Mouse (Mus musculus) cortical plate, adult 2 months (tissue): ENCODE measurements around the gene Slc22a1. TPM values are rescaled to one million over a fixed set of nuclear protein-coding genes. Genes with fewer than 3 reads are reported as not detected.

ENCODE experiments used
- H3K27ac ChIP-seq: fragments of 200-500 bp; 2 replicates; pipeline ENCODE4 v1.5.1; 2012; ENCODE audit warnings: low read length, control low read depth, inconsistent platforms; ENCODE audit not compliant: insufficient read depth
- H3K4me1 ChIP-seq: fragments of 200-500 bp; 2 replicates; pipeline ENCODE4 v1.6.1; 2011; ENCODE audit warnings: low read length; ENCODE audit not compliant: control insufficient read depth, insufficient read depth
- H3K4me3 ChIP-seq: fragments of 200-500 bp; 2 replicates; pipeline ENCODE4 v1.5.1; 2011; ENCODE audit warnings: mild to moderate bottlenecking, low read length, control low read depth; ENCODE audit not compliant: insufficient read depth
- CTCF ChIP-seq: fragments of 200-500 bp; IDR thresholded peaks from 2 replicates; pipeline ENCODE4 v1.5.1; 2011; ENCODE audit warnings: mild to moderate bottlenecking, control low read depth, low read length; ENCODE audit not compliant: insufficient read depth; ENCODE audit errors: extremely low read depth
- POLR2A ChIP-seq: fragments of 200-500 bp; IDR thresholded peaks from 2 replicates; pipeline ENCODE4 v1.6.1; 2011; ENCODE audit warnings: mild to moderate bottlenecking, low read length, control low read depth; ENCODE audit not compliant: insufficient read depth; ENCODE audit errors: extremely low read depth
- polyA plus RNA-seq: library from polyadenylated mRNA; depleted of rRNA; stranded (reverse); fragments of >200 nt; gene quantifications from 2 replicates; pipeline ENCODE4 v1.2.3, GENCODE M21; 2012

The Slc22a1 gene
- polyA plus RNA-seq, 1 experiment = 0.90 TPM

DNA sequence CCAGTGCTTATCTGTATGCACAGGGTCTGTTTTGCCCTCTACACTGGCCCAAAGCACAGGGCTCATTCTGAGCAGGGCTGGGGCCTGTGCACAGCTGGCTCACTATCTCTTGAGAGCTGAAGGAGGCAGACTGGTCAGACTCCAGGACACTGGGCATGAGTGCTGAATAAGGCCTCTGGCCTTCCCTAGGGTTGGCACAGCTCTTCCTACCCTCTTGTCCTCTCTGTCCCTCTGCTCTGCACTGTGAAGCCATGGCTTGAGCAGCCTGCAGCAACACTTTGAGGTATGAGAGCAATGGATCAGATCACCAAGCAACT lies 6.3 kb downstream of the Slc22a1 start:
- TF ChIP-seq CTCF (no peak), POLR2A (no peak)
- Histone ChIP-seq H3K4me1 (no peaks in the 10 kb centered on the region), H3K4me3 (no peak overlapping the region), H3K27ac (no peak overlapping the region)

DNA sequence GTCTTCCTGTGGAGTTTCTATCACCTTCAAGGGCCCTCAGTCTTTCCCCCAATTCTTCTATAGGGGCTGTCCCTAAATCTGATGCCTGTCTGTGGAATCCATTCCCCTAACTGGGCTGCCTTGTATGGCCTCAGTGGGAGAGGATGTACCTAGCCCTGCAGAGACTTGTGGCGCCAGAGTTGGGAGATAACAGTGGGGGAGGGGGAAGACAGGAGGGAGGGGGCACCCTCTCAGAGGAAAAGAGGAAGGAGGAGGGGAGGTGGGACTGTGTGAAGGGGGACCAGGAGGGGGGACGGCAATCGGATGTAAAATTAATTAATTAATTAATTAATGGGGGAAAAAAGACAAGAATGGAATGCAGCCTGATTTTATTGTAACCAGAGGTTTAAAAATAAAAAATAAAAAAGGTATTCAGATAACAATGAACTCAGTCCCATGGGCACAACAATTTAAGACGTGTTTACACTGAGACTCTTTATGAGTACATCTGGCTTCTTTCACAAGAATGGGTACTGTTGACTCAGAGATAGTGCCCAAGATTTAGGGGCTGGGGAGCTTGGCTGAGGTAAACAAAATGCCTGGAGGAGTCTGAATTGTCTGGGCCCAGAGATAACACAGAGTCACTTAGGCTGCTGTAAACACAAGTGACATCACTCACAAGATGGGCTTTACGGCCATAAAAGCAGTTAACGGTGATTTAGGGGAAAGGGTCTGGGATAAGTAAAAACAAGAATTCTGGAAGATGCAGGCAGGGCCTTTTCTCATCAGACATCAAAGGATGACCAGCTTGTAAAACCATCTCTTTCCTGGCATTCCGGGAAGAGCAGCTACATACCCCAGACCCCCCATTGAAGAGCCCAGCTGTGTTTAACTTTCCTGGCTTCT lies 6.9 kb downstream of the Slc22a1 start:
- no peak overlapping the region for H3K27ac ChIP-seq
- TF ChIP-seq POLR2A (no peak), CTCF (no peak)
- H3K4me3 ChIP-seq = no peak overlapping the region
- H3K4me1 ChIP-seq = no peaks in the 10 kb centered on the region

DNA sequence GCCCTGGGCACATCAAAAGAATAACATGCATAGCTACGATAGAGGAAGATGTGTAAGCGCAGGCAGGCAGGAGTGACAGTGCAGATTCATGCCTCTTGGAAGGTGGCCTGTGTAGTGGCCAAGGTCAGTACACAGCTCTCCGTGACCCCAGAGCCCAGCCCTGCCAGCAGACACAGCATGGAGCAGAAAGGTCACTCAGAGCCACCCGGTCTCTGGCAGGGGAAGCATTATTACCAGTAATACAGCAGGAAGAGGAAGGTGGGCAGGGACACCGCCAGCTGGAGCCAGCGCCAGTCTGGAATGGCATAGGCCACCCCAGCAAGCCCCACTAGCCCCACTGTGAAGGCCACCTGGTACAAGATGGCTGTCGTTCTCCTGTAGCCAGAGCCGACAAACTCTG lies 11.5 kb downstream of the Slc22a1 start:
- H3K4me3 ChIP-seq = no peak overlapping the region
- TF ChIP-seq POLR2A = no peak
- TF ChIP-seq CTCF = no peak
- H3K4me1 ChIP-seq = no peaks in the 10 kb centered on the region
- no peak overlapping the region for H3K27ac ChIP-seq

DNA sequence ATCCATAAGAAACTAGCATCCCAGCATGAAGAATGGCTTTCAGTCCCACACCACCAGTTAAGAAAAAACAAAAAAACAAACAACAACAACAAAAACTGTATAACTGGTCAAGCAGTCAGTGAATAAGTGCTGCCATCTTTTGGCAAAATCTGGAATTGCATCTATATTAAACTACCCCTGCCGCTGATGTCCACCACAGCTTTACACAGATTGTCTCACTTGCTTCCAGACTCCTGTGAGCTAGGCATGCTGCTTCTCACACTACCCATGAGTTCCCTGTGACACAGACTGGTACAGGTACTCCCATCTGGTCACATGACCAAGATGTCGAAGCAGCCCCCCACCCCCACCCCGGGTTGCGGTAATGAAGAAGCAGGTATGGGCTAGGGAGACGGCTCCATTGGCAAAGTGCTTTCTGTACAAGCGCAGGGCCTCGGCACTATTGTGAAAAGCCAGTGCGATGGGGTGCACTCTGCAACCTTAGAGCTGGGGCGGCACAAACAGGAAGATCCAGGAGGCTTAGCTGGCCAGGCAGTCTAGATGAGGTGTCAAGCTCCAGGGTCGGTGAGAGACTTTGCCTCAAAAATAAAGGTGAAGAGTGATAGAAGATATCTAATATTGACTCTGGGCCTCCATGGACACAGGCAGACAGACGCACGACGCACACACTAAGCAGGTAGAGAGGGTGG lies 14.9 kb downstream of the Slc22a1 start:
- H3K4me1 ChIP-seq = no peaks in the 10 kb centered on the region
- no peak overlapping the region for H3K4me3 ChIP-seq
- TF ChIP-seq CTCF = peak; percentile 51; the same call in 1 of the 2 replicates
- TF ChIP-seq POLR2A = no peak
- no peak overlapping the region for H3K27ac ChIP-seq

DNA sequence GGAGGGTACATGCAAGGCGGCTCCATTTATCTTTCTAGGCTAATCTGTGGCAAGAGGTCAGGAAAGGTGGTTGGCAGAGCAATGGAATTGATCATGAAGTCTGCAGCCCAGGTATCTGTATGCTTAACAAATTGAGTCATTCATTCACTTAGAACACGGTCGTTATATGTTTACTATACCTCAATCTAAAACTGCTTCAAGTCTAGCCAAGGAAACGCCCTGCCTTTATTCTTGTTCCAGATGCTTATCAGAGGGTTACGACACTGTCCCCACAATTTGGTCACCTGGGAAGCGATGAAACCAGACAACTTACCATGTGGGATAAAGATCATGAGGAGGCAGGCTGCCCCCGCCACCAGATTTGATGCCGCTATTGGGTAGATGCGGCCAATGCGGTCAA lies 16.4 kb downstream of the Slc22a1 start:
- no peak overlapping the region for H3K4me3 ChIP-seq
- TF ChIP-seq CTCF = no peak
- no peak for TF ChIP-seq POLR2A
- no peaks in the 10 kb centered on the region; the same call in 1 of the 2 replicates for H3K4me1 ChIP-seq
- no peak overlapping the region for H3K27ac ChIP-seq

DNA sequence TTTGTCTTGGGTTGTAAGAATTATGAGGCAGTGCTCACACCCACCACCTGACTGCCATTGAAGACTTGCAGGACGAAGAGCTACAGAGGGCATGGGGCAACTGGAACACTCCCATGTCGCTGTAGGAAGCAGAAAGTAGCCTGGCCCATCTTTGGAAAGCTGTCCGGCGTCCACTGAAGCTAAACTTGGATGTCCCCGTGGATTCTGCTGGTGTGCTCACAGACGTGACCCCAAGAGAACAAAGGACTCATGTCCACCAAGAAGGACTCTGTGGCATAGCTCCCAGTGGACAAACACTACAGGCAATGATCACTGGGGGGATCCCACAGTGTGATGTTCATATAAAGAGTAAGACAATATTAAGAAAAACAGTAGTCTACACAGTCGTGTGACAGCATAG lies 16.8 kb downstream of the Slc22a1 start:
- Histone ChIP-seq H3K4me3 (no peak overlapping the region), H3K27ac (no peak overlapping the region), H3K4me1 (no peaks in the 10 kb centered on the region; the same call in 1 of the 2 replicates)
- TF ChIP-seq CTCF = no peak
- no peak for TF ChIP-seq POLR2A

DNA sequence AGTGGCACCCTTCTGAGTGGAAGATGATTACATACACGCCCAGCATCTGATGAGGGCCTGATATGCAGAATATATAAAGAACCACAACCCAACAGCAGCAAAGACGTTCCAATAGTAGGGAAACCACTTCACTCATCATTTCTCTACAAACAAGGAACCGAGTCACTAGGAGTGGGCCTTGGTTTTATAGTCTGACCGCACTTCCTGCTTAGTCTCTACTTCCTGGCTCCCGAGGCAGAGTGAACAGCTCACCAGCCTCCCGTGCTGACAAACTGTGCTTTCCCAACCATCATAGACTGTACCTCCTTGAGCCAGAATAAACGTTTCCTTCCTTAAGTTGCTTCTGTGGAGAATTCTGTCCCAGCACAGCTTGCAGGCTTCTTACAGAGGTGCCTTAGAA lies 19.8 kb downstream of the Slc22a1 start:
- peaks cover 6% of the 10 kb centered on the region; the same call in 1 of the 2 replicates for H3K4me1 ChIP-seq
- H3K27ac ChIP-seq = no peak overlapping the region
- TF ChIP-seq CTCF (no peak), POLR2A (no peak)
- H3K4me3 ChIP-seq = no peak overlapping the region

DNA sequence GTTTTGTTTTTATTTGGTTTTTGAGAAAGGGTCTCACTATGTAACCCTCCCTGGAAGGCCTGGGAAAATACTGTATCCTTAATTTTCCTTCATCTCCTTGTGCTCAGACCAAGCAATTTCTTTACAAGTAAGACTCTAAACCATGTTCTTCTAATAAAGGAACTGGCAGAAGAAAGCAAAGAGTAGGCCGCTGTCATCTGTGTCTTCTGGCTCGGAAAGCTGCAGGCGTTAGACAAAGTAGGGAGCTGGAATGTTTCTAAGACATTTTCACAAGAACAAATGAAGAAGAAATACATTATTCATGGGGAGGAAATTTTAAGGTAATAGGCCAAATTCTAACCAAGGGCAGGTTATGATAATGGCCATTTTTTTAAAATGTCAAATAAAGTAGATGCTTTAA lies 21.6 kb downstream of the Slc22a1 start:
- Histone ChIP-seq H3K4me1 (peaks cover 6% of the 10 kb centered on the region; the same call in 1 of the 2 replicates), H3K27ac (no peak overlapping the region), H3K4me3 (no peak overlapping the region)
- TF ChIP-seq POLR2A (no peak), CTCF (no peak)

DNA sequence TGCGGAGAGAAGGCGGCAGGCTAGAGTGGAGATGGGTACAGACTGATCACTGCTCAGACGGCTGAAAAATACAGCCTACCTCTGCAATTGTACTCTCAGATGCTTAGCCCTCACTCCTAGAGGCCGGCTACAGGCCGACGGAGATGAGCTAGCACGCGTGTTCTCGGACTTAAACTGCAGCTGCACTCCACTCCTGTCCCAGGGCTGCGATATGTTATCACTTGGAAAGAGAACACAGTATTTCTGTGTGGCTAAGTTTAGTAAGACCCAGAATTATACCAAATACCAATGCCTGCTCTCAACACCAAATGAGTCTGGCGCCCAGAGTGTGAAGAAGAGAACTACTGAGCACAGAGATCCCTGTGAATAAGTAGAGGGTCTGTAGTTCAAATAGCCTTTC lies 23.0 kb downstream of the Slc22a1 start:
- H3K4me3 ChIP-seq = no peak overlapping the region
- TF ChIP-seq POLR2A (no peak), CTCF (no peak)

DNA sequence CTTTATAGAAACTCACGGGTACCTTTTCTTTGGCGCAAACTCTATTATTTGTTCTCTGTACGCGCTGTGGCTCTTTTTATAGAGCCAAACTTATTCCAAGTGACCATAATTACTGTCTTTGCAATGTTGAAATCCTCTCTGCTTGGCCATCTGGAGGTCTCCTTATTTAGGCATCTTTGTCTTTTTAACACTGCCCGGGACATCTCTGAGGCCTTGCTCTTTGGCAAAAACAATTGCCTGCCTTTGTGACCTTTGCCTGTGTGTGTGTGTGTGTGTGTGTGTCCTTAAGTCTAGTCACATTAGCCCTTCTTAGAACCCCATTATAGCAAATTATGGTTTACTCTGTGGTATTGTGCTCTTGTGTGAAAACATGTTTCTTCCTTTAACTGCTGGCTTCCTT lies 30.2 kb downstream of the Slc22a1 start:
- Histone ChIP-seq H3K4me1 (no peaks in the 10 kb centered on the region), H3K27ac (no peak overlapping the region), H3K4me3 (no peak overlapping the region)
- TF ChIP-seq CTCF = no peak

More for the DNA sequence above, 23.0 kb downstream of the Slc22a1 start:
- H3K27ac ChIP-seq = no peak overlapping the region
- H3K4me1 ChIP-seq = peaks cover 6% of the 10 kb centered on the region; the same call in 1 of the 2 replicates
